Mouse (Mus musculus): ENCODE data around the gene Mgl2.

Mgl2 gene

DNA sequence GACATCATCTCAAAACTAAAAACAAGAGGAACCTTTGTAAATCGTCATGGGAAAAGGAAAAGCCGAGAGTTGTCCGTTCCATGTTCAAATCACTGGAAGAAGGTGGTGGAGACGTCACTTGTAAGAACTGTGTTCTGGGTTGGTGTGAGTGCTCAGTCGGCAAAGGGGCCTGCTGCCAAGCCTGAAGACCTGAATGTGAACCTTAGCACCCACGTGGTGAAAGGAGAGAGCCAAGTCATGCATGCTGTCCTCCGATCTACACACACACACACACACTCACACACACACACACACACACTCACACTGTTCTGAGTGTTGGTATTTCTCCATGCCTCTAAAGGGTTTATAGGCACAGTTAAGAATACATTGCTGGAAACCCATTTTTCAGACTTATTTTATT lies 41.1 kb downstream of the Mgl2 start:
- no peak for DNase-seq (ENCODE audit: low spot score)

DNA sequence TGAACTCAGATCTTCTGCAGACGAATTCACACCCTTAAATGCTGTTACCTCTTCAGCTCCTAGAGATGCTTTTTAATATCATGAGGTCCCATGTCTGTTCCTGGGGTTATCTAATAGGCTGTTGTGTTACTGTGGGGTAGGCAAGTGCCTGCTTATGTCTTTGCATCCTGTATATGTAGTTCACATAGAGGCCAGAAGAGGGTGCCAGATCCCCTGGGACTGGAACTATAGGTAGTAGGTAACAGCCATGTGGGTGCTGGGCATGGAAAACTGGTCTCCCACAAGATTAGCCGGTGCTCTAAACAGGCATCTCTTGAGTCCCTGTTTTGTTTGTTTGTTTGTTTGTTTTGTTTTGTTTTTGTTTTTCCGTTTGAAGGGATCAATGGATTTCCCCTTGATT lies 41.7 kb downstream of the Mgl2 start:
- peak; percentile 52 for DNase-seq (ENCODE audit: low spot score)

DNA sequence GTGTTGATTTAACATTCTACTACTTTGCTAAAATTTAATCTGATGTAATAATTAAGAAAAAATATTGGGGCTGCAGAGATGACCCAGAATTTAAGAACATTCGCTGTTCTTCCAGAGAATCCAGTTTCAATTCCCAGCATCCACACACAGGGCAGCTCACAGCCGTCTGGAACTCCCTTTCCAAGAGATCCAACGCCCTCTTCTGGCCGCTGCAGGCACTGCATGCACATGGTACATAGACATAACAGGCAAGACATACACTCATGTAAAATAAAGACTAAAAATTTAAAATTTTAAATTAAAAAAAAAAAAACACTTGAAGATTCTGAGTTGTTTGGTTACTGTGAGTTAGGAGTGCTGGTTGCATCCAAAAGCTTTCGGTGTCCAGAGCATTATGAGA lies 42.2 kb downstream of the Mgl2 start:
- DNase-seq (ENCODE audit: low spot score), result peak; percentile 6

DNA sequence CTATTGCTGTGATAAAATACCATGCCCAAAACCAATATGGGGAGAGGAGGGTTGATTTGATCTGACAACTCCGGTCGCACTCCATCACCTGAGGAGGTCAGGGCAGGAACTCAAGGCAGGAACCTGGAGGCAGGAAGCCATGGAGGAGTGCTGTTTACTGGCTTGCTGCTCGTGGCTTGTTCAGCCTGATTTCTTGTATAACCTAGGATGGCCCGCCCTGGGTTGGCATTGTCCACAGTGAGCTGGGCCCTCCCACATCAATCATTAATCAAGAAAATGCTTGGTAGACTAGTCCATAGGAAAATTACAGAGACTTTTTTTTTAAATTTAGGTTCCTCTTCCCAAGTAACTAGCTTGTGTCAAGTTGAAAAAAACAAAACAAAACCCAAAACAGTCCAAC lies 44.4 kb downstream of the Mgl2 start:
- no peak for DNase-seq (ENCODE audit: low spot score)

DNA sequence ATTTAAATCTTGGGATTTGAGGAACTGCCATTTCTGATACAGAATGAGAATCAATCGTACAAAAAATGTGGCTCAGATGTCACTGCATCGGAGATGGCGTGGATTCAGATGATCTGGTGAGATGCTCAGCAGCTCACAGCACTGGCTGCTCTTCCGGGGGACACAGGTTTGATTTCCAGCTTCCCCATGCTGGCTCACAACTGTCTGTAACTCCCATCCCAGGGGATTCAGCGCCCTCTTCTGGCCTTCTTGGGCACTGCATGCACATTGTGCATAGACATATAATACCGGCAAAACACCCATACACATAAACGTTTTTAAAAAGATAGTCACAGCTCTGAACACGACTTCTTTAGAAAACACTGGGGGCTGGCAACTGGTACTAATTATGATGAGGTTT lies 47.5 kb downstream of the Mgl2 start:
- no peak for DNase-seq (ENCODE audit: low spot score)

DNA sequence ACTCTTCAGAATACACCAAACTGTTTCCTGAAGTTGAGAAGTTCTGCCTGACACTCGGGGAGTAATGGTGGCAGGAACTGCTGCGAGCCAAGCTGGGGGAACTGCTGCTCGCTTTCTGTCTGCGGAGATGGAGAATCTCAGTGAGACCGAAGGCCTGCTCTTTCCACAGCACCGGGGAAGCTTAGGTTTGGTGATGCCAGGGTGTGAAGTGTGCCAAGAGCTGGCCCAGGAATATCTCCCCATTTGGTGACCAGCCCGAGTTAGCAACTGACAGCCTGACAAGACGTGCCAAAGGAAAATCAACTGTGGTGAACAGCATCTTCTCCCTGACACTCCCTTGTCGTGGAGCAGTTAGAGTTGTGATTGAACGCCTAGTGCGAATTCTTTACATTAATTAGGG lies 48.2 kb downstream of the Mgl2 start:
- no peak for DNase-seq (ENCODE audit: low spot score)

DNA sequence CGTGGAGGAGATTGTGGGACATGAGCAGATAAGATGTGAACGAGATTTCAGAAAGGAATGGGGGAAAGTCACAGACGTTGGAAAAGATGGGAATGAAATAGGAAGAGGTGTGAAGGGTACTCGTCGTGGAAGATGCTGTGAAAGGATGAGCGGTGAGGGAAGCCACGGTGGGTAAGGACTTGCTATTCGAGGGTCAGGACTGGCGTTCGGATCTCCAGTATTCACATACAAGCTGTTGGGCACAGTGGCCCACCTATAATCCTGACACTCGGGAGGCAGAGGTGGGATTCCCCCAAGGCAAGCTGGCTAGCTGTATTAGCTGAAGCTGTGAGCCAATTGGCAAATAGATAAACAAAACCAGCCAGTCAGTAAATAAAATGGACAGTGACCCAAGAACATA lies 48.6 kb downstream of the Mgl2 start:
- DNase-seq (ENCODE audit: low spot score), result no peak

DNA sequence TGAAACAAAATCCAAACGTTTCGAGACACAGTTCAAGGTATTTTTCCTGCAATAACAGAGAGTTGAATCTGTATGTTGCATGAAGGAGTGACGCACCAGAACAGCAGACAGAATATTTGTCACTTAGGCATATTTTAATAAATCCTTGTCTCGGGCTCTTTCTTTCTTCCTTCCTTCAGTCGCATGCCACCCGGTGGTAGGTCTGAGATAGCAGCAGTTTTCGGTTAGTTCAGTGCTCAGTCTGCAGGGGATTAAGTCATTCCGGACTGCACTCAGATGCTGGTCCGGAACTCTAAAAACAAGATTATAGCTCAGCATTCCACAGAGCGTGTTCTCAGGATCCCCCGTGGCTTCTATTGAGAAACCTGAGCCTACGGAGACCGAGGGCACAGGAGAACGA lies 49.3 kb downstream of the Mgl2 start:
- no peak for DNase-seq (ENCODE audit: low spot score)

DNA sequence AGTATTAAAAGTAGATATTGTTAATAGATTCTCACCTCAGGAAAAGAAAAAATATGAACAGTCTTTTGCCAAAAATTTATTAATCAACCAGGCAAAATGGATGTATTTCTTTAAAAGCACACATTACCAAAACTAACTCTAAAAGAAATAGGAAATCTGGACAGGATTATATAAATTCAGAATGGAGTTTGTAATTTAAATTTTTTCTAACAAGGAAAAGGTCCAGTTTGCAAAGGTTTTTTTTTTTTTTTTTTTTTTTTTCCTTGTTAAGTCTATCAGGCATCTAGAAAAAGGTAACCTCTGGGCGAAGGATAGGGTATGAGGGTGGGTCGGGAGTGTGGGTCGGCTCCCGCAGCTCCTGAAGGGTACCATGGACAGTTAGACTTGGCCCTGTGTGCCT lies 50.4 kb downstream of the Mgl2 start:
- no peak for DNase-seq (ENCODE audit: low spot score)

DNA sequence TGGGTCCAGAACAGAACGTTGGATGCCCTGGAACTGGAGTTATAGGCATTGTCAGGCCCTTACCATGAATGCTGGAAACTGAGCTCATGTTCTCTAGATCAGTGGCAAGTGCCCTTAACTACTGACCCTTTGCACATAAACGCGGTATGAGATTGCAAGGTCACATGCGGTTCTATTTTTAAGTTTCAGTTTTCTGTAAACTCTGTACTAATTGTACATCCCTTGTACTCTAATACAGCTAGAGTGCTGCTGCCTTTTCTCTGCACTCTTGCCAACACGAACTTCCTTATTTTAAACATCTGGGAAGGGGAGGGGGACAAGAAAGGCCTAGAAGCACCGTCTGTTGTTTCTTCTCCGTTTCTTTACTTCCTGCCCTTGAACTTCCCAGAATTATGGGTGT lies 55.0 kb downstream of the Mgl2 start:
- DNase-seq (ENCODE audit: low spot score), result no peak
